Mouse (Mus musculus) mature B cell (primary cell): ENCODE data around the gene Ccdc153.

ENCODE experiments used
- in situ Hi-C: fragments of 300-500 bp; cut with MboI; formaldehyde crosslinking; loops from 2 replicates; pipeline ENCODE4 v1.14.3; 2019

The Ccdc153 gene

DNA sequence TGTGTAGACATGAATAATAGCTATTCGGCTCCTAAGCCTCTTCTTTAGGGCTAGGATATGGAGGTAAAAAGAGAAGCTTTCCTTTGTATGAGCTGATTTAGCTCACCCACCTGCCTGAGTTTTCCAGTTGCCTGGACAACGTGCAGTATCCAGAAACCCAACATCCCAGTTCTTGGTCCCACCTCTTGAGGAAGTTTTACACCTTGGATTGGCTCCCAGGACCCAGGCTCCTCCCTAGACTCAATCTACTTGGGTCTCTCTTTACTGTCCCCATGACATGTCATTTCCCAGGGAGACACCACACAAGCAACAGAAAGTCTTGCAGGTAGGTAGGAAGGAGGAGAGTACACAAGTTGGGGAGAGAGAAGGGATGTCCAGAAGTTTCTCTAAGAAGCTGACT is at the start of gene Ccdc153:
Ccdc153 (plus strand) TSS at position 278 of the 400 bp plus-strand sequence.
- in situ Hi-C loops = no loop called here

DNA sequence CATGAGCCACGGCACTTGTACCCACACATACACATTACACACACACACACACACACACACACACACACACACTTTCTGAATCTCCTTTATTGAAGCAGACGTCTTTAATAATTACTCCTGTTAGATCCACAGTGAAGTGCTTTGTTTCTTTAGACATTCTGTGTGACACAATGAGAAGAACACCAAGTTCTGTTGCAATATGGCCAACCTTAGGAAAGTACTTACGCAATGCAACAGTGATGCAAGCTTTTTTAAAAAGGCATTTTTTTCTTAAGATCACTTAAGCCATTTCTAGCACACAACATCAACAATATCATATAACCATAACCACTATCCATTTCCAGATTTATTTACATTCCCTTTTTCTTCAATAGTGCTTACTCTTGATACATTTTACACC is 49.3 kb upstream of the Ccdc153 start:
- in situ Hi-C loops = no loop called here

DNA sequence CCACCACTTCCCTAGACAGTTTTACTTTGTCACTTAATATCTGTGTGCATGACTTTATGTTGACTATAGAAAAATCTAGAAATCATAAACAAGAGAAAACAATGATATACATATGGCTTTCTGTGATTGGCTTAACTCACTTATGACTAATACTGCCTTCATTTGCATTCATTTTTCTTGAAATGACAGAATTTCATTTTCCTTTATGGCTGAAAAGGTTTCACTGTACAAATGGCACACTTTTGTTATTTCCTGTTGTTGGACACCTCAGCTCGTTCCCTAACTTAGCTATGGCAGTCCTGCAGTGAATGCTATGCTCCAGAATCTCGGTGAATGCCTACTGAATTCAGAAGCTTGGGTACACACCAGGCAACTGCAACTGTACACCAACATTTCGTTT is 48.2 kb upstream of the Ccdc153 start:
- in situ Hi-C loops = no loop called here

DNA sequence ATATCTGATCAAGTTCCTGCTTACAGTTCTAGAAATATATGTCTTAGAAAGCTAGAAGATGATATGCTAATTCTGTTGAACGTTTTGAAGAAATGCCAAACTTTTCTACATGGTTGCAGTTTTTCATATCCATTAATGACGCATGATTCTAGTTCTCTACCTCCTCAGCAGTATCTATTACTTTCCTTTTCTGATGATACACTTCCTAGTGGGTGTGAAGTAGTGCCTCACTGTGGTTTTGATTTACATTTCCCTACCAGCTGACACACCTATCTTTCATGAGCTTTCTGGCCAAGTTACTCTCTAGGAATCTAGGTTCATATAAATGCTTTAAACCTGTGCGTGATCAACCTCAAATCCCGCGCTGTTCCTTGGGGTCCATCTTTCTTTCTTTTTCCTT is 47.7 kb upstream of the Ccdc153 start:
- in situ Hi-C loops = no loop called here

DNA sequence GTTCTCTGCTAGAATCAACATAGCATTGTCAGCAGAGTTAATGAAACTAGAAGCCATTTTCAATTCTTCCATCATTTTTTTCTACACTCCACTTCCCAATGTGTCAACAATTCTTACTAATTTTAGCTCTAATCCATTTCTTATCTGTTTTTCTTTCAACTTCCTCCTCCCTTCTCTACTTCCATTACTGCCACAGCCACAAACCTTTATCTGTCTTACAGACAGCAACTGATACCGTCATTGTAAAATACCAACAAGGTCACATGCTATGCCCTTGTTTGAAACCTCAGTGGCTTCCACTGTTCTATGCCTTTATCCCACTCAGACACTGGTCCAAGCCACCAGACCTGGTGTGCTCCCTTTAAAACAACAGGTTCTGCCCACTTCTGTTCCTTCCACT is 46.5 kb upstream of the Ccdc153 start:
- in situ Hi-C loops = no loop called here

DNA sequence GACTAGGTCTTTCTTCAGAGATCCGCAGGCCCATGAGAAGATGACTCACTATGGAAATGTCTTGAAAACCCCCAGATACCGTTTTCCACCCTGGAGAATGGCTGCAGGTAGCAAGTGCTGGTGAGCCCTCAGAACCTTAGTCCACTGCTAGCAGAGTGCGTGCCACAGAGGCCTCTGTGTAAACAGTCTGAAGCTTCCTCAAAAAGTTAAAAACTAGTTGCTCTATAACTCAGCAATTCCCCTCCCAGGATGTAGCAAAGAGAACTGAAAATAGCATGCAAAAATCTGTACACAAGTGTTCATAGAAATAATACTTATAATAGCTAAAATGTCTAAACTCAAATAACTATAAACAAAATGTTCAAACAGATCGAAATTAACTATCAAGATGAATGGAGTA is 44.1 kb upstream of the Ccdc153 start:
- in situ Hi-C loops = no loop called here

DNA sequence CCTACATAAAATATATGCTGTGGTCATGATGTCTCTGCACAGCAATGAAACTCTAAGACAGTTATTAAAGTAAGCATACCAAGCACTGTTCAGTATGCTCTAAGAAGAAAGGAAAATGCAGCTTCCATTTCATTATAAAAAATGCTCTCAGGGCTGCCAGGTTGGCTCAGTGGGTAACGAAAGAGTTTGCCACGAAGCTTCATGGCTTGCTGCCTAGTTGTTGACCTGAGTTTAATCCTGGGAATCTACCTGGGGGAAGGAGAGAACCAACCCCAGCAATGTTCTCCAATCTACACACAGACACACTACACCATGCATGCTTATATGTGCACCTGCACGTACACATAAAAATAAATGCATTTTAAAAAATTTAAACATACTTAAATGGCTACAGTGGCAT is 41.3 kb upstream of the Ccdc153 start:
- in situ Hi-C loops = no loop called here

DNA sequence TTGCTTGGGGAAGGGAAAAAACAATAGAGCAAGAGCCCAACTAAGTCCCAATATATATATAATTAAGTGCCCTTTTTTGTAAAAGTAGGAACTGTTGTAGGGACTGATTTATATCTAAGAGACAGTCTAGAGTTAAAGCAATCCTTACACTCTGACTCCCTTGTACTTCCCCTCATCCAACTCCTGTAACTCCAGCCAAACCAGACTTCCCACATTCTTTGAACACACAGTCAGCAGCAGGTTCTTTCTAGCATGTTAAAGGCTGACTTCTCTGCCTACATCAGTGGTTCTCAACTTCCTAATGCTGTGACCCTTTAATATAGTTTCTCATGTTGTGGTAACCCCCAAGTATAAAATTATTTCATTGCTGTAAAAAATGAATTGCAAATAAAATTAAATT is 40.9 kb upstream of the Ccdc153 start:
- in situ Hi-C loops = no loop called here

DNA sequence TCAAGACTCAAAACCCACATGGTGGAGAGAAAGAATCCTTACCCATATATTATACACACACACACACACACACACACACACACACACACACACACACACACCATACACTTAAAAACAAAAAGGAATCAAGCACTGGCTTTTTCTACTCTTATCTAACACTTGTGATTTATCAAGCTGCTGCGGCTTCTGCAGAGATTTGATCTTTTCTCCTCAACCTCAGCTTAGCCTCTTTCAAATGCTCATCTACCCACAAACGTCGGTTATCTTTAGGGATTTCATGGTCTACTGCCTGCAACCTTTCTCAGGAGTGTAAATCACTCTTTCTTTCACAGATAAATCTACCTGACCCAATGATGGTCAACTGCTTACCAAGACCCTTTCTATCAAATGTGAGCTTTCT is 40.0 kb upstream of the Ccdc153 start:
- in situ Hi-C loops = no loop called here

GRCm38 (mm10) chr9:44207840-44208239 is 32.6 kb upstream of the Ccdc153 start:
- in situ Hi-C loops = no loop called here

DNA sequence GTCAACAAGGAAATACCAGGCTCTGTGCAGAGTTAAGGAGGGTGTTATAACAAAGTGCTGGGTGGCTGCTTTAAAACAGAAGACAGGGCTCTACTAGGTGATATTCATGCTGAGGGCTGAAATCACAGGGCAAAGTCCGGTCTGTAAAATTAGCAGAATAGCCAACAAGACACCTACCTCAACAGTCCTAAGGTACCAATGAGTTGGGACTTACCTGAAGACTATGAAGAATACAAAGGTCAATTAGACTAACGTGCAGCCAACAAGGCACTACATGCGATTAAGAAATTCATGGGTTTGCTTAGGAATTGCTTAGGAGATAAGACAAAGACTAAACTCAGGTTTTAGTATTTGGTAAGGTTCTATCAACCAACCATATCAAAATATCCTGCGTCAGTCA is 31.1 kb upstream of the Ccdc153 start:
- in situ Hi-C loops = no loop called here

- in situ Hi-C loops = no loop called here
Measured at GRCm38 (mm10) chr9:44212406-44212805, 28.1 kb upstream of the Ccdc153 start.

- in situ Hi-C loops = no loop called here
Measured at GRCm38 (mm10) chr9:44213538-44213937, 26.9 kb upstream of the Ccdc153 start.

GRCm38 (mm10) chr9:44225993-44226392 is 14.5 kb upstream of the Ccdc153 start:
- in situ Hi-C loops = no loop called here

- in situ Hi-C loops = no loop called here
Measured at GRCm38 (mm10) chr9:44231609-44232008, 8.9 kb upstream of the Ccdc153 start.

GRCm38 (mm10) chr9:44233021-44233801 is 7.3 kb upstream of the Ccdc153 start:
- in situ Hi-C loops = no loop called here

GRCm38 (mm10) chr9:44233802-44234478 is 6.5 kb upstream of the Ccdc153 start, which contains the start of gene Cbl:
Gene Cbl (minus strand): TSS chr9:44234049.
- in situ Hi-C loops = no loop called here

GRCm38 (mm10) chr9:44234479-44235427 is 5.7 kb upstream of the Ccdc153 start:
- in situ Hi-C loops = no loop called here

DNA sequence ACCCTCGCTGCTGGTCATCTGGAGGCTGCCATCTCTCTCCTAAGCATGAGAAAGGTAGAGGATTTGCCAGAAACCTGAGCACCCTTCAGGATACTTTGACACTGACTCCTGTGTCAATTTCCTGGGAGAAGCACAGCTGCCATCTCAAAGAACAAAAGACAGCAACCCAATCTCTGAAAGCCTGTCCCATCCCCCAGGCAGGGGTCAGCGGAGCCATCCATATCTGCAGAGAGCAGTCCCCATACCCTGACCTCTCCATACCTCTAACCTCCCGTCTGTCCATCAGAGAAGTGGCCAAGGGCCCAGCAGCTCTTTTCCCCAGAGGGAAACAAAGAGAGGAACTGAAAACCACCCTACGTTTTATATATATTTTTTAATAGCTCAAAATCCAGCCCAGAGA is 3.9 kb upstream of the Ccdc153 start:
- in situ Hi-C loops = no loop called here

DNA sequence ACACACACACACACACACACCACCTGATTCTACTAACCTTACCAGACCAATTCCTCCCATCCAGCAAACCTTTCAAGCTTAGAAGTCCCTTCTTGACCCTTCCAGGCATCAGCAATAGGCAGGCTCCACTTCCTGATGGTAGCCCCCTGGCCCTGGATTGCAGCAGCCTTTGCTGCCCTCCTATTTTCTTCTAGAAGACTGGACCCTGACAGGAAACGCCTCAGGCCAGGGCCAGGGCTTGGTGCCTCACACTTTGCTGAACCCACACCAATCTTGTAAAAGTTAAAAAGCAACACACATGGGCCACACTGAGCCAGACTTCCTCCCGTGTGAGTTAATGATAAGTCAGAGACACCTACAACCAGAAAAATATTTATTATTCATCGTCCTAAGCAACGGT is 3.3 kb upstream of the Ccdc153 start:
- in situ Hi-C loops = no loop called here

GRCm38 (mm10) chr9:44238501-44239190 is 1.8 kb upstream of the Ccdc153 start:
- in situ Hi-C loops = no loop called here

DNA sequence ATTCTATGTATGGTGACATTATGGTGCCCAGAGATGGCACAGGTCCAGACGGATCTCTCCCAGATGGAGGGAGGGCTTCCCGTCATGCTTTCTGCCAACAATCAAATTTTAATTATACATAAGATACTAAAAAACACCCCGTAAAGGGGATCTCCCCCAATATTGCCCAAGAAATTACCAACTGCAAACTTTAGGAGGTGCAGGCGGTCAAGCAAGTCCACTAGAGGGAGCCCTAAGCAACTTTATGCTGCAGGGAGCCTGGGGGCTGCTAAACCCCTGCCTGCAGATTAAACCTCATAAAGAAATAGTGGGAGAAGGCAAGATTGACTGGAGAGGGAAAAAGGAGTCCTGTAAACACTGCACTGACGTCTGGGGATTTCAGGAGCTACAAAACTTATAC is 1.0 kb upstream of the Ccdc153 start:
- in situ Hi-C loops = no loop called here
